Mouse (Mus musculus) midbrain, embryonic 13.5 days (tissue): ENCODE measurements around the gene Gm11492. TPM values are rescaled to one million over a fixed set of nuclear protein-coding genes. Genes with fewer than 3 reads are reported as not detected.

Experiments
- ATAC-seq: fragments of 200-750 bp; cut with Nextera tagmentation; 2 replicates; pipeline ENCODE4 v1.8.0; 2017; ENCODE audit warnings: mild to moderate bottlenecking, moderate TSS enrichment, moderate library complexity
- H3K27ac ChIP-seq: fragments of 300-500 bp; sonication (generic); 2 replicates; pipeline ENCODE4 v1.5.1; 2015; ENCODE audit warnings: inconsistent platforms, mild to moderate bottlenecking, moderate library complexity
- H3K27me3 ChIP-seq: fragments of 300-500 bp; sonication (generic); 2 replicates; pipeline ENCODE4 v1.6.1; 2015; ENCODE audit warnings: mild to moderate bottlenecking, inconsistent platforms
- H3K36me3 ChIP-seq: fragments of 300-500 bp; sonication (generic); 2 replicates; pipeline ENCODE4 v1.6.1; 2015; ENCODE audit warnings: mild to moderate bottlenecking, inconsistent platforms
- H3K4me1 ChIP-seq: fragments of 300-500 bp; sonication (generic); replicated peaks from 2 replicates; pipeline ENCODE4 v1.6.1; 2015; ENCODE audit warnings: inconsistent platforms
- H3K4me2 ChIP-seq: fragments of 300-500 bp; sonication (generic); replicated peaks from 2 replicates; pipeline ENCODE4 v1.6.1; 2015; ENCODE audit warnings: moderate library complexity, mild to moderate bottlenecking, inconsistent platforms
- H3K4me3 ChIP-seq: fragments of 300-500 bp; sonication (generic); replicated peaks from 2 replicates; pipeline ENCODE4 v1.5.1; 2015; ENCODE audit warnings: mild to moderate bottlenecking, inconsistent platforms
- H3K9ac ChIP-seq: fragments of 300-500 bp; sonication (generic); replicated peaks from 2 replicates; pipeline ENCODE4 v1.6.1; 2015; ENCODE audit warnings: mild to moderate bottlenecking, inconsistent platforms
- H3K9me3 ChIP-seq: fragments of 300-500 bp; sonication (generic); 2 replicates; pipeline ENCODE4 v1.6.1; 2016; ENCODE audit warnings: mild to moderate bottlenecking, inconsistent platforms
- WGBS: fragments of 180-500 bp; shearing (Covaris S2); methylation state at CpG from one replicate; pipeline ENCODE4 v1.1.7; 2015; 5-methylcytosine and 5-hydroxymethylcytosine counted together
- polyA plus RNA-seq: library from polyadenylated mRNA; unstranded; fragments of >200 nt; fragmentation: Nextera tagmentation; extraction: Ambion mirVana; gene quantifications from 2 replicates; pipeline ENCODE4 v1.2.1, GENCODE M21; 2015

Gm11492 gene
- polyA plus RNA-seq, result not detected in 2 replicates

- ATAC-seq, result no peak
- 88% methylated on average over 3 of the region's 3 CpGs for WGBS
- Histone ChIP-seq H3K4me2 (no peak within 1 kb of the TSS), H3K9ac (no peak within 1 kb of the TSS), H3K4me1 (no peaks in the 10 kb centered on the region), H3K36me3 (no peaks in the 10 kb centered on the region), H3K27me3 (no peaks in the 10 kb centered on the region), H3K4me3 (no peak within 1 kb of the TSS), H3K27ac (no peak within 1 kb of the TSS), H3K9me3 (no peaks in the 10 kb centered on the region)
These were observed at the start of gene Gm11492 for GRCm38 (mm10) chr11:87566501-87566900. Gene Gm11492 (plus strand): TSS chr11:87566653.

- no peak for ATAC-seq
- no peak overlapping the region for H3K4me2 ChIP-seq
- H3K36me3 ChIP-seq, result no peaks in the 10 kb centered on the region
- H3K9ac ChIP-seq, result no peak overlapping the region
- H3K4me1 ChIP-seq, result no peaks in the 10 kb centered on the region
- H3K27ac ChIP-seq, result no peak overlapping the region
- WGBS, result 10% methylated on average over 2 of the region's 2 CpGs
- no peaks in the 10 kb centered on the region for H3K9me3 ChIP-seq
- no peaks in the 10 kb centered on the region for H3K27me3 ChIP-seq
- H3K4me3 ChIP-seq, result no peak overlapping the region
These were observed 47.2 kb upstream of the Gm11492 start for GRCm38 (mm10) chr11:87519260-87519659.

GRCm38 (mm10) chr11:87523466-87523865 lies 43.0 kb upstream of the Gm11492 start:
- 59% methylated on average over 5 of the region's 5 CpGs for WGBS
- Histone ChIP-seq H3K27me3 (no peaks in the 10 kb centered on the region), H3K9me3 (no peaks in the 10 kb centered on the region), H3K4me3 (no peak overlapping the region), H3K36me3 (no peaks in the 10 kb centered on the region), H3K27ac (no peak overlapping the region), H3K4me2 (no peak overlapping the region), H3K4me1 (no peaks in the 10 kb centered on the region), H3K9ac (no peak overlapping the region)
- no peak for ATAC-seq

GRCm38 (mm10) chr11:87523967-87524366 lies 42.5 kb upstream of the Gm11492 start:
- no peak overlapping the region for H3K27ac ChIP-seq
- no peaks in the 10 kb centered on the region for H3K4me1 ChIP-seq
- no peak overlapping the region for H3K4me3 ChIP-seq
- H3K36me3 ChIP-seq, result no peaks in the 10 kb centered on the region
- no peak overlapping the region for H3K9ac ChIP-seq
- no peak overlapping the region for H3K4me2 ChIP-seq
- ATAC-seq, result no peak
- no peaks in the 10 kb centered on the region for H3K27me3 ChIP-seq
- H3K9me3 ChIP-seq, result no peaks in the 10 kb centered on the region

GRCm38 (mm10) chr11:87524780-87525179 lies 41.7 kb upstream of the Gm11492 start:
- ATAC-seq, result no peak
- H3K4me1 ChIP-seq, result no peaks in the 10 kb centered on the region
- no peaks in the 10 kb centered on the region for H3K9me3 ChIP-seq
- no peak overlapping the region for H3K9ac ChIP-seq
- H3K27ac ChIP-seq, result no peak overlapping the region
- no peaks in the 10 kb centered on the region for H3K27me3 ChIP-seq
- H3K4me3 ChIP-seq, result no peak overlapping the region
- H3K4me2 ChIP-seq, result no peak overlapping the region
- no peaks in the 10 kb centered on the region for H3K36me3 ChIP-seq

GRCm38 (mm10) chr11:87527364-87527763 lies 39.1 kb upstream of the Gm11492 start:
- Histone ChIP-seq H3K9ac (no peak overlapping the region), H3K9me3 (no peaks in the 10 kb centered on the region), H3K4me1 (no peaks in the 10 kb centered on the region), H3K4me2 (no peak overlapping the region), H3K27me3 (no peaks in the 10 kb centered on the region), H3K4me3 (no peak overlapping the region), H3K27ac (no peak overlapping the region), H3K36me3 (no peaks in the 10 kb centered on the region)
- WGBS, result 84% methylated on average over 3 of the region's 3 CpGs
- no peak for ATAC-seq

GRCm38 (mm10) chr11:87527990-87528389 lies 38.5 kb upstream of the Gm11492 start:
- H3K27ac ChIP-seq, result no peak overlapping the region
- no peaks in the 10 kb centered on the region for H3K36me3 ChIP-seq
- no peaks in the 10 kb centered on the region for H3K4me1 ChIP-seq
- no peak overlapping the region for H3K9ac ChIP-seq
- H3K9me3 ChIP-seq, result no peaks in the 10 kb centered on the region
- no peak for ATAC-seq
- 63% methylated on average over 4 of the region's 4 CpGs for WGBS
- H3K4me2 ChIP-seq, result no peak overlapping the region
- H3K27me3 ChIP-seq, result no peaks in the 10 kb centered on the region
- H3K4me3 ChIP-seq, result no peak overlapping the region

- no peaks in the 10 kb centered on the region for H3K27me3 ChIP-seq
- no peak overlapping the region for H3K4me3 ChIP-seq
- no peaks in the 10 kb centered on the region for H3K9me3 ChIP-seq
- no peak overlapping the region for H3K4me2 ChIP-seq
- ATAC-seq, result no peak
- no peaks in the 10 kb centered on the region for H3K4me1 ChIP-seq
- H3K36me3 ChIP-seq, result no peaks in the 10 kb centered on the region
- no peak overlapping the region for H3K9ac ChIP-seq
- H3K27ac ChIP-seq, result no peak overlapping the region
- 51% methylated on average over 6 of the region's 6 CpGs for WGBS
These were observed 34.8 kb upstream of the Gm11492 start for GRCm38 (mm10) chr11:87531695-87532094.

- Histone ChIP-seq H3K27ac (no peak overlapping the region), H3K4me2 (no peak overlapping the region), H3K36me3 (no peaks in the 10 kb centered on the region), H3K4me3 (no peak overlapping the region), H3K4me1 (no peaks in the 10 kb centered on the region), H3K27me3 (no peaks in the 10 kb centered on the region), H3K9me3 (no peaks in the 10 kb centered on the region), H3K9ac (no peak overlapping the region)
- no peak for ATAC-seq
- WGBS, result 41% methylated on average over 8 of the region's 8 CpGs
These were observed 24.2 kb upstream of the Gm11492 start for GRCm38 (mm10) chr11:87542285-87542684.

- H3K4me2 ChIP-seq, result no peak overlapping the region
- H3K9me3 ChIP-seq, result no peaks in the 10 kb centered on the region
- no peaks in the 10 kb centered on the region for H3K36me3 ChIP-seq
- WGBS, result 62% methylated on average over 3 of the region's 3 CpGs
- no peaks in the 10 kb centered on the region for H3K27me3 ChIP-seq
- no peaks in the 10 kb centered on the region for H3K4me1 ChIP-seq
- no peak overlapping the region for H3K9ac ChIP-seq
- H3K4me3 ChIP-seq, result no peak overlapping the region
- no peak for ATAC-seq
- no peak overlapping the region for H3K27ac ChIP-seq
These were observed 23.5 kb upstream of the Gm11492 start for GRCm38 (mm10) chr11:87542906-87543305.

- ATAC-seq, result no peak
- Histone ChIP-seq H3K4me3 (no peak overlapping the region), H3K4me1 (no peaks in the 10 kb centered on the region), H3K4me2 (no peak overlapping the region), H3K27ac (no peak overlapping the region), H3K36me3 (no peaks in the 10 kb centered on the region), H3K27me3 (no peaks in the 10 kb centered on the region), H3K9ac (no peak overlapping the region), H3K9me3 (no peaks in the 10 kb centered on the region)
- WGBS, result 79% methylated on average over 4 of the region's 4 CpGs
These were observed 13.1 kb upstream of the Gm11492 start for GRCm38 (mm10) chr11:87553342-87553741.

GRCm38 (mm10) chr11:87554386-87554785 lies 12.1 kb upstream of the Gm11492 start:
- no peaks in the 10 kb centered on the region for H3K4me1 ChIP-seq
- no peaks in the 10 kb centered on the region for H3K36me3 ChIP-seq
- no peak overlapping the region for H3K4me2 ChIP-seq
- ATAC-seq, result no peak
- H3K27me3 ChIP-seq, result no peaks in the 10 kb centered on the region
- no peaks in the 10 kb centered on the region for H3K9me3 ChIP-seq
- no peak overlapping the region for H3K4me3 ChIP-seq
- H3K9ac ChIP-seq, result no peak overlapping the region
- 53% methylated on average over 5 of the region's 5 CpGs for WGBS
- H3K27ac ChIP-seq, result no peak overlapping the region

- Histone ChIP-seq H3K9ac (no peak overlapping the region), H3K27me3 (no peaks in the 10 kb centered on the region), H3K27ac (no peak overlapping the region), H3K36me3 (no peaks in the 10 kb centered on the region), H3K4me2 (no peak overlapping the region), H3K4me3 (no peak overlapping the region), H3K4me1 (no peaks in the 10 kb centered on the region), H3K9me3 (no peaks in the 10 kb centered on the region)
- 24% methylated on average over 2 of the region's 2 CpGs for WGBS
- ATAC-seq, result no peak
These were observed 11.2 kb upstream of the Gm11492 start for GRCm38 (mm10) chr11:87555106-87555703.
